Mouse (Mus musculus): ENCODE data around the gene Akap12. TPM values are rescaled to one million over a fixed set of nuclear protein-coding genes. Genes with fewer than 3 reads are reported as not detected.

Akap12 gene
- polyA plus RNA-seq, 1 experiment = 387 TPM

- Histone ChIP-seq H3K9ac (ENCODE audit: low read depth, poor library complexity, severe bottlenecking) (no peak overlapping the region), H3K9me3 (replicated peaks; ENCODE audit: control insufficient read depth, insufficient read depth, low read length, poor library complexity, severe bottlenecking) (no peaks in the 10 kb centered on the region), H3K4me3 (ENCODE audit: low read depth, low read length) (no peak overlapping the region), H3K27me3 (ENCODE audit: control insufficient read depth, insufficient read depth, low read length, poor library complexity, severe bottlenecking) (no peaks in the 10 kb centered on the region), H3K36me3 (ENCODE audit: control insufficient read depth, insufficient read depth, low read length, poor library complexity, severe bottlenecking) (no peaks in the 10 kb centered on the region), H3K4me1 (ENCODE audit: control insufficient read depth, insufficient read depth, low read length) (peaks cover 7% of the 10 kb centered on the region), H3K27ac (ENCODE audit: insufficient read depth, low read length) (peak overlapping the region; percentile 74)
- TF ChIP-seq EP300 (IDR thresholded peaks at IDR 0.05; ENCODE audit: insufficient read depth, low read depth, low read length) (0 out of 2 replicates have a peak, but pooled peaks have one; percentile 13), POLR2A (IDR thresholded peaks at IDR 0.05; ENCODE audit: insufficient read depth, low read length) (no peak), CTCF (IDR thresholded peaks at IDR 0.05; ENCODE audit: low read depth, low read length) (peak; percentile 42)
These were observed 105.8 kb downstream of the Akap12 start for GRCm38 (mm10) chr10:4372011-4372410.

DNA sequence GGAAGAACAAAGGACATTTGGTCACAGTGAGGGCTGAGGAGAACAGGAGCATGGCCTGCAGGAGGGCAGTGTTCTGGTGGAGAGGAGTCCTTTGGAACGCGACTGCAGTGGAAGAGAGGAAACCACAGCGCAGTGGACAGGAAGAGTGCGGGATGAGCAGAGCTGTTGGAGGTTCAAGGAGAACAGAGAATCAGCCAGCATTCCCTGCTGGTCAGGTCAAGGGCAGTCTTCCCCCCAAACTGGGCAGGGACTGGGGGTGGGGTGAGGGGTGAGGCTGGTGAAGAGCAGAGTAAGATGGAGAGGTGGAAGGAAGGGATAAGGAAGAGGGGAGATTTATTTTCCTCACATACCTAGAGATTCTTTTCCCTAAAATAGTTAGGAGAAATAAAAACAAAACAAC lies 107.4 kb downstream of the Akap12 start:
- 0 out of 2 replicates have a peak, but pooled peaks have one; percentile 47 for TF ChIP-seq EP300 (IDR thresholded peaks at IDR 0.05; ENCODE audit: insufficient read depth, low read depth, low read length)
- TF ChIP-seq POLR2A (IDR thresholded peaks at IDR 0.05; ENCODE audit: insufficient read depth, low read length) = no peak
- TF ChIP-seq CTCF (IDR thresholded peaks at IDR 0.05; ENCODE audit: low read depth, low read length) = no peak
- Histone ChIP-seq H3K27me3 (ENCODE audit: control insufficient read depth, insufficient read depth, low read length, poor library complexity, severe bottlenecking) (no peaks in the 10 kb centered on the region), H3K27ac (ENCODE audit: insufficient read depth, low read length) (peak overlapping the region; percentile 74), H3K4me1 (ENCODE audit: control insufficient read depth, insufficient read depth, low read length) (peaks cover 7% of the 10 kb centered on the region), H3K36me3 (ENCODE audit: control insufficient read depth, insufficient read depth, low read length, poor library complexity, severe bottlenecking) (no peaks in the 10 kb centered on the region), H3K9me3 (replicated peaks; ENCODE audit: control insufficient read depth, insufficient read depth, low read length, poor library complexity, severe bottlenecking) (no peaks in the 10 kb centered on the region), H3K9ac (ENCODE audit: low read depth, poor library complexity, severe bottlenecking) (no peak overlapping the region), H3K4me3 (ENCODE audit: low read depth, low read length) (no peak overlapping the region)

DNA sequence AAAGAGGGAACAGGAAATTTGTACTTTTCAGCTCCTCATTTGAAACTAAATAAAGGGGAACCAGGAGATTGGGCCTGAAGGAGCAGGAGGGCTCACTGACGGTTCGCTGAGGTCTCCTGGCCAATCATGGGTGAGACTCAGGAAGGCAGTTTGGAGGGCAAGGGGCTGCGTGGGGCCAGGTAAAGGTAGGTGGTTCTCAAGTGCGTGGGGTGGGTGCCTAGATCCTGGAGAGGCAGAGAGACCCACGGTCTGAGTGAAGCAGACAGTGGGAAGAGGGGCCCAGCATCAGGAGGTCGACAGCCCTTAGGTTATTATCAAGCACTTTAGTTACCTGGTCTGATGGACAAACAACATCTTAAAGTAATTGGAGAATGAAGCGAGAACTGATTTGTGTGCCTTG lies 108.1 kb downstream of the Akap12 start:
- Histone ChIP-seq H3K4me1 (ENCODE audit: control insufficient read depth, insufficient read depth, low read length) (peaks cover 7% of the 10 kb centered on the region), H3K9ac (ENCODE audit: low read depth, poor library complexity, severe bottlenecking) (no peak overlapping the region), H3K4me3 (ENCODE audit: low read depth, low read length) (no peak overlapping the region), H3K27ac (ENCODE audit: insufficient read depth, low read length) (peak overlapping the region; percentile 96), H3K27me3 (ENCODE audit: control insufficient read depth, insufficient read depth, low read length, poor library complexity, severe bottlenecking) (no peaks in the 10 kb centered on the region), H3K36me3 (ENCODE audit: control insufficient read depth, insufficient read depth, low read length, poor library complexity, severe bottlenecking) (no peaks in the 10 kb centered on the region), H3K9me3 (replicated peaks; ENCODE audit: control insufficient read depth, insufficient read depth, low read length, poor library complexity, severe bottlenecking) (no peaks in the 10 kb centered on the region)
- TF ChIP-seq CTCF (IDR thresholded peaks at IDR 0.05; ENCODE audit: low read depth, low read length) (no peak), POLR2A (IDR thresholded peaks at IDR 0.05; ENCODE audit: insufficient read depth, low read length) (no peak), EP300 (IDR thresholded peaks at IDR 0.05; ENCODE audit: insufficient read depth, low read depth, low read length) (no peak)

- Histone ChIP-seq H3K27ac (ENCODE audit: insufficient read depth, low read length) (peak overlapping the region; percentile 96), H3K4me3 (ENCODE audit: low read depth, low read length) (no peak overlapping the region)
- TF ChIP-seq EP300 (IDR thresholded peaks at IDR 0.05; ENCODE audit: insufficient read depth, low read depth, low read length) (no peak), POLR2A (IDR thresholded peaks at IDR 0.05; ENCODE audit: insufficient read depth, low read length) (no peak), CTCF (IDR thresholded peaks at IDR 0.05; ENCODE audit: low read depth, low read length) (no peak)
These were observed 108.6 kb downstream of the Akap12 start for GRCm38 (mm10) chr10:4374734-4375133.

GRCm38 (mm10) chr10:4375267-4375666 lies 109.1 kb downstream of the Akap12 start:
- Histone ChIP-seq H3K36me3 (ENCODE audit: control insufficient read depth, insufficient read depth, low read length, poor library complexity, severe bottlenecking) (no peaks in the 10 kb centered on the region), H3K9me3 (replicated peaks; ENCODE audit: control insufficient read depth, insufficient read depth, low read length, poor library complexity, severe bottlenecking) (no peaks in the 10 kb centered on the region), H3K27me3 (ENCODE audit: control insufficient read depth, insufficient read depth, low read length, poor library complexity, severe bottlenecking) (no peaks in the 10 kb centered on the region), H3K27ac (ENCODE audit: insufficient read depth, low read length) (peak overlapping the region; percentile 90), H3K4me3 (ENCODE audit: low read depth, low read length) (no peak overlapping the region), H3K9ac (ENCODE audit: low read depth, poor library complexity, severe bottlenecking) (no peak overlapping the region), H3K4me1 (ENCODE audit: control insufficient read depth, insufficient read depth, low read length) (peaks cover 7% of the 10 kb centered on the region)
- TF ChIP-seq POLR2A (IDR thresholded peaks at IDR 0.05; ENCODE audit: insufficient read depth, low read length) (no peak), CTCF (IDR thresholded peaks at IDR 0.05; ENCODE audit: low read depth, low read length) (no peak), EP300 (IDR thresholded peaks at IDR 0.05; ENCODE audit: insufficient read depth, low read depth, low read length) (peak; percentile 70; the same call in 1 of the 2 replicates)

More at GRCm38 (mm10) chr10:4374734-4375133, 108.6 kb downstream of the Akap12 start:
- peaks cover 7% of the 10 kb centered on the region for H3K4me1 ChIP-seq (ENCODE audit: control insufficient read depth, insufficient read depth, low read length)
- H3K9me3 ChIP-seq (replicated peaks; ENCODE audit: control insufficient read depth, insufficient read depth, low read length, poor library complexity, severe bottlenecking) = no peaks in the 10 kb centered on the region
- no peaks in the 10 kb centered on the region for H3K36me3 ChIP-seq (ENCODE audit: control insufficient read depth, insufficient read depth, low read length, poor library complexity, severe bottlenecking)
- H3K9ac ChIP-seq (ENCODE audit: low read depth, poor library complexity, severe bottlenecking) = no peak overlapping the region
- H3K27me3 ChIP-seq (ENCODE audit: control insufficient read depth, insufficient read depth, low read length, poor library complexity, severe bottlenecking) = no peaks in the 10 kb centered on the region

DNA sequence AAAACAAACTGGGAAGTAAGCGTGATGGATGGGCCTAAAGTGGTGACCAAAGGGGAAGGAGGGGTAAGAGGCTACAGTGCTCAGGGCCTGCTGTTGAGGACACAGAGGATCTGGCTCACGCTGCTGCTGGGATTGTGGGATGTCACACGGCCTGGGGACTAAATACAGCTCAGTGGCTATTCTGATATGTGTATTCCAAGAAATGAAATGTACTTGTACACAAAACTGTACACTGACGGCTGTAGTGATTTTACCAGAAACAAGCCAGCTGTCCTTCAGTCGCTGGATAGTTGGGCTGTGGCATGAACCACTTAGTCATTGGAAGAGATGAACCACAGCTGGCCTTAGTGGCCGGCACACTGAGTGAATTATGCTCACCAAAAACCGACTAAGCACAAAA lies 110.3 kb downstream of the Akap12 start:
- H3K4me3 ChIP-seq (ENCODE audit: low read depth, low read length) = no peak overlapping the region
- H3K9me3 ChIP-seq (replicated peaks; ENCODE audit: control insufficient read depth, insufficient read depth, low read length, poor library complexity, severe bottlenecking) = no peaks in the 10 kb centered on the region
- H3K36me3 ChIP-seq (ENCODE audit: control insufficient read depth, insufficient read depth, low read length, poor library complexity, severe bottlenecking) = no peaks in the 10 kb centered on the region
- H3K27me3 ChIP-seq (ENCODE audit: control insufficient read depth, insufficient read depth, low read length, poor library complexity, severe bottlenecking) = no peaks in the 10 kb centered on the region
- TF ChIP-seq EP300 (IDR thresholded peaks at IDR 0.05; ENCODE audit: insufficient read depth, low read depth, low read length) (no peak), CTCF (IDR thresholded peaks at IDR 0.05; ENCODE audit: low read depth, low read length) (no peak), POLR2A (IDR thresholded peaks at IDR 0.05; ENCODE audit: insufficient read depth, low read length) (no peak)
- H3K27ac ChIP-seq (ENCODE audit: insufficient read depth, low read length) = peak overlapping the region; percentile 66; the same call in 1 of the 2 replicates
- peaks cover 7% of the 10 kb centered on the region for H3K4me1 ChIP-seq (ENCODE audit: control insufficient read depth, insufficient read depth, low read length)
- H3K9ac ChIP-seq (ENCODE audit: low read depth, poor library complexity, severe bottlenecking) = no peak overlapping the region
